In genomic region chr9:34485759-34486431, GRCm38 (mm10) we compare ENCODE assay signal across 8 mouse cellular contexts. TPM values are rescaled to one million over a fixed set of nuclear protein-coding genes. Genes with fewer than 3 reads are reported as not detected.
DNase-seq lines count a peak whose midpoint lies in the region; ATAC-seq lines count a peak whose summit lies in the region.

TSS of gene Kirrel3 (plus strand) at chr9:34485894.

- H3K9ac ChIP-seq in midbrain, embryonic 11.5 days (ENCODE audit: low read length) = peak within 1 kb of the TSS; percentile 69

- H3K9me3 ChIP-seq in midbrain, embryonic 11.5 days (ENCODE audit: control insufficient read depth, low read length) = no peaks in the 10 kb centered on the region

- peak within 1 kb of the TSS; percentile 88 for H3K4me2 ChIP-seq in midbrain, embryonic 11.5 days

- no peaks in the 10 kb centered on the region for H3K36me3 ChIP-seq in midbrain, embryonic 11.5 days (ENCODE audit: control insufficient read depth, insufficient read depth, low read length)

- H3K4me3 ChIP-seq in midbrain, embryonic 11.5 days (ENCODE audit: low read depth, low read length) = peak within 1 kb of the TSS; percentile 51

- WGBS in midbrain, embryonic 11.5 days = under 1% methylated on average over 34 of the region's 35 CpGs

- no peak within 1 kb of the TSS for H3K27ac ChIP-seq in midbrain, embryonic 11.5 days (ENCODE audit: low read depth, low read length)

- ATAC-seq in midbrain, embryonic 11.5 days (ENCODE audit: low FRiP score) = peak; percentile 69

- peaks cover 32% of the 10 kb centered on the region for H3K27me3 ChIP-seq in midbrain, embryonic 11.5 days (ENCODE audit: control insufficient read depth, insufficient read depth, low read length)

- DNase-seq in adrenal gland, postnatal 25 days = peak; percentile 66
- peak; percentile 81 for DNase-seq in embryo, embryonic 11 days
- peak; percentile 85 for DNase-seq in heart, adult 11 months
- peak; percentile 17 for DNase-seq in kidney, adult 11 months
- DNase-seq in left cerebral cortex, postnatal 25 days (ENCODE audit: low spot score in 2 of 2) = peak; percentile 86 to 87
- DNase-seq in midbrain, embryonic 11.5 days (ENCODE audit: low spot score, missing footprints) = peak; percentile 98
- peak; percentile 6 for DNase-seq in skeletal muscle tissue, adult 2 months (ENCODE audit: low read depth, low spot score)
- DNase-seq in spleen, adult 12 weeks (ENCODE audit: low spot score) = no peak

- intact Hi-C loops in left cerebral cortex, postnatal 25 days (cut with DNase I) = loop anchor here (1.0 to 10.0 kb wide), 4 partner anchors 74 to 1226 kb away; no protein-coding TSS in a partner anchor

- peaks cover 13% of the 10 kb centered on the region for H3K4me1 ChIP-seq in midbrain, embryonic 11.5 days (ENCODE audit: control insufficient read depth, insufficient read depth, low read length)

RNA-seq across cellular contexts. Expression of gene Kirrel3, which starts in this region (rescaled TPM):
- total RNA-seq in adrenal gland, postnatal 25 days (2021) = 0.52 and 0.76 TPM in 2 replicates
- 10 to 100 TPM; 66.3 to 71.9 TPM for total RNA-seq in left cerebral cortex, postnatal 25 days (2021)
- 6.0 and 6.9 TPM in 2 replicates for polyA plus RNA-seq in midbrain, embryonic 11.5 days (2014; fragmentation: Nextera tagmentation; extraction: Ambion mirVana)

Comparison
In these comparisons a context has a peak if more than half of its experiments do, and no peak if none do; other contexts are left out.
1. RNA of gene Kirrel3 (total RNA-seq): 66.3 to 71.9 TPM in left cerebral cortex, postnatal 25 days; 0.52 to 0.76 TPM in adrenal gland, postnatal 25 days; every median in the first group is over 10 times any median in the second.
2. Peak in DNase-seq in adrenal gland, postnatal 25 days; RNA of the gene not detected or under 1 TPM.